Mouse (Mus musculus): ENCODE measurements at regions not wholly inside any gene's neighbourhood (a gene's known extent, or its start where the extent isn't known, plus 50 kb on each side); places are given as distances from the start of the nearest gene placed in this dataset.
A peak's percentile ranks its signal among the peaks of the same experiment; 100 is the strongest.

GRCm38 (mm10) chr4:131100093-131100795 is 156.1 kb downstream of the Matn1 start:
- no peak for ATAC-seq (ENCODE audit: insufficient number of reproducible peaks, insufficient read depth, low FRiP score, low TSS enrichment)
- peak overlapping the region; percentile 29; the same call in 1 of the 2 replicates for H3K4me2 ChIP-seq (replicated peaks)
- H3K27ac ChIP-seq: no peak overlapping the region
- H3K9me3 ChIP-seq: no peaks in the 10 kb centered on the region
- no peak overlapping the region for H3K4me3 ChIP-seq
- no peaks in the 10 kb centered on the region for H3K4me1 ChIP-seq
- no peaks in the 10 kb centered on the region for H3K27me3 ChIP-seq
- H3K36me3 ChIP-seq: no peaks in the 10 kb centered on the region
- 40% methylated on average over 10 of the region's 10 CpGs for WGBS
- H3K9ac ChIP-seq: no peak overlapping the region

GRCm38 (mm10) chr4:131100796-131101156 is 156.6 kb downstream of the Matn1 start:
- no peaks in the 10 kb centered on the region for H3K27me3 ChIP-seq
- no peaks in the 10 kb centered on the region for H3K9me3 ChIP-seq
- ATAC-seq (ENCODE audit: insufficient number of reproducible peaks, insufficient read depth, low FRiP score, low TSS enrichment): no peak
- WGBS: 14% methylated on average over 13 of the region's 13 CpGs
- H3K4me1 ChIP-seq: no peaks in the 10 kb centered on the region
- peak overlapping the region; percentile 29; the same call in 1 of the 2 replicates for H3K4me2 ChIP-seq (replicated peaks)
- no peak overlapping the region for H3K9ac ChIP-seq
- no peak overlapping the region for H3K27ac ChIP-seq
- H3K4me3 ChIP-seq: no peak overlapping the region
- H3K36me3 ChIP-seq: no peaks in the 10 kb centered on the region

GRCm38 (mm10) chr4:131102163-131102562 is 158.0 kb downstream of the Matn1 start:
- ATAC-seq (ENCODE audit: insufficient number of reproducible peaks, insufficient read depth, low FRiP score, low TSS enrichment): no peak
- H3K4me1 ChIP-seq: no peaks in the 10 kb centered on the region
- no peaks in the 10 kb centered on the region for H3K27me3 ChIP-seq
- 70% methylated on average over 4 of the region's 4 CpGs for WGBS
- H3K4me2 ChIP-seq (replicated peaks): no peak overlapping the region
- no peak overlapping the region for H3K9ac ChIP-seq
- no peaks in the 10 kb centered on the region for H3K9me3 ChIP-seq
- H3K27ac ChIP-seq: no peak overlapping the region
- no peak overlapping the region for H3K4me3 ChIP-seq
- no peaks in the 10 kb centered on the region for H3K36me3 ChIP-seq

- H3K27me3 ChIP-seq: no peaks in the 10 kb centered on the region
- no peak overlapping the region for H3K9ac ChIP-seq
- no peak overlapping the region for H3K4me2 ChIP-seq (replicated peaks)
- H3K4me3 ChIP-seq: no peak overlapping the region
- WGBS: 65% methylated on average over 13 of the region's 13 CpGs
- H3K9me3 ChIP-seq: no peaks in the 10 kb centered on the region
- H3K36me3 ChIP-seq: no peaks in the 10 kb centered on the region
- no peaks in the 10 kb centered on the region for H3K4me1 ChIP-seq
- H3K27ac ChIP-seq: no peak overlapping the region
- no peak for ATAC-seq (ENCODE audit: insufficient number of reproducible peaks, insufficient read depth, low FRiP score, low TSS enrichment)
These were observed 163.1 kb downstream of the Matn1 start for GRCm38 (mm10) chr4:131107127-131107857.

- WGBS: 70% methylated on average over 6 of the region's 6 CpGs
- no peak overlapping the region for H3K27ac ChIP-seq
- H3K4me3 ChIP-seq: no peak overlapping the region
- no peak overlapping the region for H3K4me2 ChIP-seq (replicated peaks)
- H3K27me3 ChIP-seq: no peaks in the 10 kb centered on the region
- H3K36me3 ChIP-seq: no peaks in the 10 kb centered on the region
- H3K9ac ChIP-seq: no peak overlapping the region
- H3K4me1 ChIP-seq: no peaks in the 10 kb centered on the region
- no peak for ATAC-seq (ENCODE audit: insufficient number of reproducible peaks, insufficient read depth, low FRiP score, low TSS enrichment)
- no peaks in the 10 kb centered on the region for H3K9me3 ChIP-seq
These were observed 168.4 kb downstream of the Matn1 start for GRCm38 (mm10) chr4:131112536-131112935.

GRCm38 (mm10) chr4:131113727-131114303 is 169.6 kb downstream of the Matn1 start:
- Histone ChIP-seq H3K4me2 (replicated peaks) (no peak overlapping the region), H3K36me3 (no peaks in the 10 kb centered on the region), H3K27ac (no peak overlapping the region), H3K9me3 (no peaks in the 10 kb centered on the region), H3K9ac (no peak overlapping the region), H3K27me3 (no peaks in the 10 kb centered on the region), H3K4me3 (no peak overlapping the region), H3K4me1 (no peaks in the 10 kb centered on the region)
- no peak for ATAC-seq (ENCODE audit: insufficient number of reproducible peaks, insufficient read depth, low FRiP score, low TSS enrichment)
- 32% methylated on average over 10 of the region's 10 CpGs for WGBS

GRCm38 (mm10) chr4:131115247-131115646 is 171.1 kb downstream of the Matn1 start:
- H3K9ac ChIP-seq: no peak overlapping the region
- H3K4me2 ChIP-seq (replicated peaks): no peak overlapping the region
- ATAC-seq (ENCODE audit: insufficient number of reproducible peaks, insufficient read depth, low FRiP score, low TSS enrichment): no peak
- WGBS: 12% methylated on average over 5 of the region's 5 CpGs
- no peaks in the 10 kb centered on the region for H3K9me3 ChIP-seq
- no peaks in the 10 kb centered on the region for H3K36me3 ChIP-seq
- no peaks in the 10 kb centered on the region for H3K4me1 ChIP-seq
- H3K4me3 ChIP-seq: no peak overlapping the region
- no peak overlapping the region for H3K27ac ChIP-seq
- no peaks in the 10 kb centered on the region for H3K27me3 ChIP-seq

GRCm38 (mm10) chr4:131118586-131118985 is 174.4 kb downstream of the Matn1 start:
- WGBS: 46% methylated on average over 4 of the region's 4 CpGs
- Histone ChIP-seq H3K27ac (no peak overlapping the region), H3K4me1 (no peaks in the 10 kb centered on the region), H3K36me3 (no peaks in the 10 kb centered on the region), H3K4me3 (no peak overlapping the region), H3K9me3 (no peaks in the 10 kb centered on the region), H3K27me3 (no peaks in the 10 kb centered on the region), H3K9ac (no peak overlapping the region), H3K4me2 (replicated peaks) (no peak overlapping the region)
- ATAC-seq (ENCODE audit: insufficient number of reproducible peaks, insufficient read depth, low FRiP score, low TSS enrichment): no peak

- no peak overlapping the region for H3K27ac ChIP-seq
- no peaks in the 10 kb centered on the region for H3K9me3 ChIP-seq
- no peak overlapping the region for H3K4me3 ChIP-seq
- no peak for ATAC-seq (ENCODE audit: insufficient number of reproducible peaks, insufficient read depth, low FRiP score, low TSS enrichment)
- no peaks in the 10 kb centered on the region for H3K4me1 ChIP-seq
- WGBS: 99% methylated on average over 2 of the region's 2 CpGs
- no peak overlapping the region for H3K9ac ChIP-seq
- H3K36me3 ChIP-seq: no peaks in the 10 kb centered on the region
- H3K27me3 ChIP-seq: no peaks in the 10 kb centered on the region
- no peak overlapping the region for H3K4me2 ChIP-seq (replicated peaks)
These were observed 175.4 kb downstream of the Matn1 start for GRCm38 (mm10) chr4:131119621-131120020.

- no peak overlapping the region for H3K9ac ChIP-seq
- no peaks in the 10 kb centered on the region for H3K9me3 ChIP-seq
- ATAC-seq (ENCODE audit: insufficient number of reproducible peaks, insufficient read depth, low FRiP score, low TSS enrichment): no peak
- 89% methylated on average over 5 of the region's 5 CpGs for whole genome bisulfite sequencing
- no peaks in the 10 kb centered on the region for H3K36me3 ChIP-seq
- H3K4me2 ChIP-seq (replicated peaks): no peak overlapping the region
- no peaks in the 10 kb centered on the region for H3K27me3 ChIP-seq
- no peak overlapping the region for H3K4me3 ChIP-seq
- no peaks in the 10 kb centered on the region for H3K4me1 ChIP-seq
- no peak overlapping the region for H3K27ac ChIP-seq
These were observed 176.5 kb downstream of the Matn1 start for GRCm38 (mm10) chr4:131120680-131121079.

GRCm38 (mm10) chr4:131125975-131126374 is 181.8 kb downstream of the Matn1 start:
- no peak overlapping the region for H3K9ac ChIP-seq
- no peaks in the 10 kb centered on the region for H3K9me3 ChIP-seq
- ATAC-seq (ENCODE audit: insufficient number of reproducible peaks, insufficient read depth, low FRiP score, low TSS enrichment): no peak
- 35% methylated on average over 7 of the region's 7 CpGs for WGBS
- H3K4me2 ChIP-seq (replicated peaks): no peak overlapping the region
- H3K4me1 ChIP-seq: no peaks in the 10 kb centered on the region
- H3K27ac ChIP-seq: no peak overlapping the region
- H3K4me3 ChIP-seq: no peak overlapping the region
- peaks cover 6% of the 10 kb centered on the region; the same call in 1 of the 2 replicates for H3K27me3 ChIP-seq
- H3K36me3 ChIP-seq: no peaks in the 10 kb centered on the region

GRCm38 (mm10) chr4:131126901-131127300 is 182.7 kb downstream of the Matn1 start:
- Histone ChIP-seq H3K27ac (no peak overlapping the region), H3K9ac (no peak overlapping the region), H3K4me3 (no peak overlapping the region), H3K27me3 (peaks cover 6% of the 10 kb centered on the region), H3K4me1 (no peaks in the 10 kb centered on the region), H3K36me3 (no peaks in the 10 kb centered on the region), H3K4me2 (replicated peaks) (no peak overlapping the region), H3K9me3 (no peaks in the 10 kb centered on the region)
- ATAC-seq (ENCODE audit: insufficient number of reproducible peaks, insufficient read depth, low FRiP score, low TSS enrichment): no peak
- WGBS: 83% methylated on average over 6 of the region's 6 CpGs
